Mouse (Mus musculus) forebrain, embryonic 12.5 days (tissue): Measurements from ENCODE around the gene Gm44973. TPM values are rescaled to one million over a fixed set of nuclear protein-coding genes. Genes with fewer than 3 reads are reported as not detected.

ENCODE experiments used
- ATAC-seq: fragments of 200-750 bp; cut with Nextera tagmentation; 2 replicates; pipeline ENCODE4 v1.8.0; 2017; ENCODE audit warnings: moderate TSS enrichment; ENCODE audit not compliant: low FRiP score
- H3K27ac ChIP-seq: fragments of 300-500 bp; sonication (generic); 2 replicates; pipeline ENCODE4 v1.5.1; 2016; ENCODE audit warnings: mild to moderate bottlenecking
- H3K27me3 ChIP-seq: fragments of 300-500 bp; sonication (generic); 2 replicates; pipeline ENCODE4 v1.6.1; 2016; ENCODE audit warnings: mild to moderate bottlenecking
- H3K36me3 ChIP-seq: fragments of 300-500 bp; sonication (generic); replicated peaks from 2 replicates; pipeline ENCODE4 v1.6.1; 2016; ENCODE audit warnings: mild to moderate bottlenecking
- H3K4me1 ChIP-seq: fragments of 300-500 bp; sonication (generic); 2 replicates; pipeline ENCODE4 v1.6.1; 2016
- H3K4me2 ChIP-seq: fragments of 300-500 bp; sonication (generic); 2 replicates; pipeline ENCODE4 v1.6.1; 2016; ENCODE audit warnings: mild to moderate bottlenecking, moderate library complexity
- H3K4me3 ChIP-seq: fragments of 300-500 bp; sonication (generic); replicated peaks from 2 replicates; pipeline ENCODE4 v1.5.1; 2016; ENCODE audit warnings: mild to moderate bottlenecking
- H3K9ac ChIP-seq: fragments of 300-500 bp; sonication (generic); 2 replicates; pipeline ENCODE4 v1.6.1; 2016; ENCODE audit warnings: mild to moderate bottlenecking
- H3K9me3 ChIP-seq: fragments of 300-500 bp; sonication (generic); 2 replicates; pipeline ENCODE4 v1.6.1; 2016
- WGBS: fragments of 180-500 bp; shearing (Covaris S2); methylation state at CpG from one replicate; pipeline ENCODE4 v1.1.7; 2016; 5-methylcytosine and 5-hydroxymethylcytosine counted together
- polyA plus RNA-seq: library from polyadenylated mRNA; unstranded; fragments of >200 nt; fragmentation: Nextera tagmentation; extraction: Ambion mirVana; gene quantifications from 2 replicates; pipeline ENCODE4 v1.2.1, GENCODE M21; 2016

Gene Gm44973
- polyA plus RNA-seq, 1 experiment from 2014 or later: 0.69 TPM

GRCm38 (mm10) chr7:5037467-5037866 is 22.2 kb downstream of the Gm44973 start:
- peaks cover 47% of the 10 kb centered on the region for H3K36me3 ChIP-seq

GRCm38 (mm10) chr7:5038109-5038732 is 22.9 kb downstream of the Gm44973 start, which contains the start of gene Zfp784:
TSS of gene Zfp784 (minus strand) at chr7:5038446.
- Histone ChIP-seq H3K4me1 (peaks cover 21% of the 10 kb centered on the region), H3K27ac (peak within 1 kb of the TSS; percentile 98), H3K4me2 (peak within 1 kb of the TSS; percentile 54), H3K4me3 (peak within 1 kb of the TSS; percentile 66), H3K9ac (peak within 1 kb of the TSS; percentile 74), H3K27me3 (no peaks in the 10 kb centered on the region), H3K9me3 (no peaks in the 10 kb centered on the region), H3K36me3 (peaks cover 39% of the 10 kb centered on the region)
- under 1% methylated on average over 48 of the region's 48 CpGs for WGBS
- peak; percentile 96 for ATAC-seq

More at GRCm38 (mm10) chr7:5037467-5037866, 22.2 kb downstream of the Gm44973 start:
- peaks cover 21% of the 10 kb centered on the region for H3K4me1 ChIP-seq
- no peaks in the 10 kb centered on the region for H3K9me3 ChIP-seq
- H3K4me2 ChIP-seq: peak overlapping the region; percentile 54
- WGBS: 93% methylated on average over 8 of the region's 8 CpGs
- peak overlapping the region; percentile 66 for H3K4me3 ChIP-seq
- H3K27me3 ChIP-seq: no peaks in the 10 kb centered on the region
- ATAC-seq: no peak
- peak overlapping the region; percentile 98; the same call in 1 of the 2 replicates for H3K27ac ChIP-seq
- 0 out of 2 replicates have a peak overlapping the region, but pooled peaks have one; percentile 74 for H3K9ac ChIP-seq

- Histone ChIP-seq H3K36me3 (peaks cover 32% of the 10 kb centered on the region), H3K27ac (0 out of 2 replicates have a peak overlapping the region, but pooled peaks have one; percentile 98), H3K27me3 (no peaks in the 10 kb centered on the region), H3K4me3 (peak overlapping the region; percentile 66), H3K9ac (peak overlapping the region; percentile 74; the same call in 1 of the 2 replicates), H3K9me3 (no peaks in the 10 kb centered on the region), H3K4me1 (peaks cover 21% of the 10 kb centered on the region), H3K4me2 (peak overlapping the region; percentile 54)
- 43% methylated on average over 5 of the region's 5 CpGs for WGBS
- no peak for ATAC-seq
Observed at GRCm38 (mm10) chr7:5038940-5039339, 23.6 kb downstream of the Gm44973 start.

- Histone ChIP-seq H3K27me3 (0 out of 2 replicates have a peak, but pooled peaks cover 3% of the 10 kb centered on the region), H3K4me3 (no peak overlapping the region)
- 75% methylated on average over 2 of the region's 2 CpGs for WGBS
Observed at GRCm38 (mm10) chr7:5044981-5045380, 29.7 kb downstream of the Gm44973 start.

GRCm38 (mm10) chr7:5046112-5046511 is 30.8 kb downstream of the Gm44973 start:
- no peak overlapping the region for H3K9ac ChIP-seq
- H3K9me3 ChIP-seq: no peaks in the 10 kb centered on the region
- no peak for ATAC-seq
- H3K27me3 ChIP-seq: 0 out of 2 replicates have a peak, but pooled peaks cover 3% of the 10 kb centered on the region
- H3K4me1 ChIP-seq: peaks cover 7% of the 10 kb centered on the region
- H3K4me3 ChIP-seq: no peak overlapping the region
- H3K27ac ChIP-seq: no peak overlapping the region
- WGBS: 73% methylated on average over 2 of the region's 2 CpGs
- no peak overlapping the region for H3K4me2 ChIP-seq
- peaks cover 5% of the 10 kb centered on the region; the same call in 1 of the 2 replicates for H3K36me3 ChIP-seq

More at GRCm38 (mm10) chr7:5044981-5045380, 29.7 kb downstream of the Gm44973 start:
- no peak for ATAC-seq
- H3K4me1 ChIP-seq: 0 out of 2 replicates have a peak, but pooled peaks cover under 1% of the 10 kb centered on the region
- H3K4me2 ChIP-seq: no peak overlapping the region
- no peak overlapping the region for H3K9ac ChIP-seq
- H3K36me3 ChIP-seq: peaks cover 6% of the 10 kb centered on the region
- H3K27ac ChIP-seq: no peak overlapping the region
- no peaks in the 10 kb centered on the region for H3K9me3 ChIP-seq

- no peaks in the 10 kb centered on the region for H3K36me3 ChIP-seq
- H3K27me3 ChIP-seq: peaks cover 9% of the 10 kb centered on the region
- H3K4me3 ChIP-seq: no peak overlapping the region
- ATAC-seq: no peak
- H3K27ac ChIP-seq: no peak overlapping the region
- H3K4me2 ChIP-seq: no peak overlapping the region
- 34% methylated on average over 2 of the region's 2 CpGs for WGBS
- H3K4me1 ChIP-seq: peaks cover 12% of the 10 kb centered on the region
- no peak overlapping the region for H3K9ac ChIP-seq
- no peaks in the 10 kb centered on the region for H3K9me3 ChIP-seq
Observed at GRCm38 (mm10) chr7:5047313-5047712, 32.0 kb downstream of the Gm44973 start.

GRCm38 (mm10) chr7:5051193-5052192 is 36.2 kb downstream of the Gm44973 start, which contains the start of gene Zfp580:
TSS of gene Zfp580 (plus strand) at chr7:5051538.
- Histone ChIP-seq H3K4me1 (peaks cover 35% of the 10 kb centered on the region), H3K4me2 (peak within 1 kb of the TSS; percentile 82), H3K9ac (peak within 1 kb of the TSS; percentile 89), H3K4me3 (peak within 1 kb of the TSS; percentile 79), H3K27me3 (peaks cover 51% of the 10 kb centered on the region), H3K36me3 (no peaks in the 10 kb centered on the region), H3K27ac (peak within 1 kb of the TSS; percentile 80), H3K9me3 (no peaks in the 10 kb centered on the region)
- 2% methylated on average over 64 of the region's 65 CpGs for WGBS
- ATAC-seq: peak; percentile 84

GRCm38 (mm10) chr7:5052438-5052837 is 37.1 kb downstream of the Gm44973 start:
- peak overlapping the region; percentile 79 for H3K4me3 ChIP-seq
- no peak for ATAC-seq
- H3K4me1 ChIP-seq: peaks cover 44% of the 10 kb centered on the region
- 3% methylated on average over 12 of the region's 12 CpGs for WGBS
- H3K4me2 ChIP-seq: peak overlapping the region; percentile 82
- H3K36me3 ChIP-seq: no peaks in the 10 kb centered on the region
- no peaks in the 10 kb centered on the region for H3K9me3 ChIP-seq
- H3K27me3 ChIP-seq: peaks cover 60% of the 10 kb centered on the region
- H3K27ac ChIP-seq: no peak overlapping the region
- peak overlapping the region; percentile 89 for H3K9ac ChIP-seq

GRCm38 (mm10) chr7:5052931-5053343 is 37.6 kb downstream of the Gm44973 start:
- Histone ChIP-seq H3K4me2 (peak overlapping the region; percentile 82), H3K36me3 (no peaks in the 10 kb centered on the region), H3K27ac (no peak overlapping the region), H3K9me3 (no peaks in the 10 kb centered on the region), H3K4me1 (peaks cover 44% of the 10 kb centered on the region), H3K27me3 (peaks cover 65% of the 10 kb centered on the region), H3K9ac (peak overlapping the region; percentile 56), H3K4me3 (peak overlapping the region; percentile 79)
- WGBS: 2% methylated on average over 45 of the region's 45 CpGs
- no peak for ATAC-seq

- Histone ChIP-seq H3K9ac (peak overlapping the region; percentile 56; the same call in 1 of the 2 replicates), H3K27me3 (peaks cover 72% of the 10 kb centered on the region), H3K4me2 (peak overlapping the region; percentile 82), H3K4me3 (peak overlapping the region; percentile 79), H3K27ac (no peak overlapping the region), H3K9me3 (no peaks in the 10 kb centered on the region), H3K36me3 (no peaks in the 10 kb centered on the region), H3K4me1 (peaks cover 44% of the 10 kb centered on the region)
- 9% methylated on average over 32 of the region's 32 CpGs for WGBS
- no peak for ATAC-seq
Observed at GRCm38 (mm10) chr7:5053456-5054179, 38.3 kb downstream of the Gm44973 start.

GRCm38 (mm10) chr7:5056651-5057263 is 41.5 kb downstream of the Gm44973 start:
- ATAC-seq: no peak
- Histone ChIP-seq H3K9me3 (no peaks in the 10 kb centered on the region), H3K4me1 (peaks cover 50% of the 10 kb centered on the region), H3K36me3 (no peaks in the 10 kb centered on the region), H3K4me3 (peak overlapping the region; percentile 48), H3K4me2 (peak overlapping the region; percentile 70), H3K9ac (peak overlapping the region; percentile 71), H3K27ac (no peak overlapping the region), H3K27me3 (peaks cover 70% of the 10 kb centered on the region)
- 2% methylated on average over 49 of the region's 55 CpGs for WGBS
